Mouse (Mus musculus) G1E (cell line): ENCODE measurements at regions not wholly inside any gene's neighbourhood (a gene's known extent, or its start where the extent isn't known, plus 50 kb on each side); places are given as distances from the start of the nearest gene placed in this dataset.

Source experiments
- CTCF ChIP-seq: IDR thresholded peaks from 2 replicates; pipeline ENCODE4 v1.5.1; 2012; ENCODE audit warnings: low read depth, low read length, inconsistent platforms, mixed read lengths
- GATA1 ChIP-seq: IDR thresholded peaks from 2 replicates; pipeline ENCODE4 v1.6.1; 2012; ENCODE audit warnings: borderline replicate concordance, low read length, inconsistent platforms, mixed read lengths
- POLR2AphosphoS5 ChIP-seq: IDR thresholded peaks from 2 replicates; pipeline ENCODE4 v1.6.1; 2012; ENCODE audit warnings: low read depth, low read length, inconsistent platforms; ENCODE audit not compliant: insufficient replicate concordance
- TAL1 ChIP-seq: conservative IDR thresholded peaks from 2 replicates; pipeline ENCODE4 v1.6.1; 2012; ENCODE audit warnings: low read depth, low read length, inconsistent platforms, mixed read lengths

DNA sequence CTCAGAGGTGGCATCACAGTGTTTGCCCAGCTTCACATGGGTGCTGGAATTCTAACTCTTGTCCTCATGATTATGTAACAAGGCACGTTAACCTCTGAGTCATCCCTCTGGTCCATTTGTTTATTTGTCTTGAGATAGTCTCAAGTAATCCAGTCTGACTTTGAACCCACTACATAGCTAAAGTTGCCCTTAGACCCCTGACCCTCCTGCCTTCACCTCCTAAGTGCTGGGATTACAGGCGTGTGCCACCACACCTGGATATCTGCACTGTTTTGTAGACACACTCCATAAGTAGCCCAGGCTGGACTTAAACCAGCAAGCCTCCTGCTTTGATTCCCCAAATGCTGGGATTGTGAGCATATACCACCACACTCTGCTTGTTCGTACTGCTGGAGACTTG lies 96.0 kb upstream of the Lmo4 start:
- TF ChIP-seq CTCF = no peak
- no peak for TF ChIP-seq GATA1
- no peak for TF ChIP-seq TAL1
- no peak for TF ChIP-seq POLR2AphosphoS5
